15 mouse cellular contexts compared by ENCODE assay signal in the genomic region with DNA sequence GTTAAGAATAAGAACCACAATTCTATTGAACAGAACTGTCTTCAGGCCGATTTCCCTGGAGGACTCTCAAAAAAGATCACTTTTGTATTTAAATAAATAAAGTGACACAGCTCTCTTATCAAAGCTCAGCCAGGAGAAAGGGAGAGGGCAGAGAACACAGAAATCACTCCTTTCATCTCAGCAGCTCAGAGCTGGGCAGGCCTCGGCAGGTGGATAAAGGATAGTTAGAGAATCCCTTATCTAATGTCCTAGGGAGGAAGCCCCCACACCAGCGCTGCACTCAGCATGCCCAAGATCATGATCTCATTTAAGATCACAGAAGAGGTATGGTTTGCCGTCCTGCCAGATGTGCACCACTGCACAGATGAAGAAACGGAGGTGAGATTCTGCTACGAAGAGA.
"Had no signal": no experiment of that assay in that cellular context is flagged by ENCODE, and none has a peak within 500 bp of the region (broad histone marks: within the 10 kb centered on the region; RNA-seq: fewer than 3 reads in every experiment).

No protein-coding gene starts in this region.

- H3K9ac ChIP-seq: limb, embryonic 13.5 days; lung, embryonic 15.5 days; midbrain, embryonic 12.5 days; neural tube, embryonic 12.5 days; stomach, embryonic 15.5 days had no signal

- H3K9me3 ChIP-seq: limb, embryonic 13.5 days; lung, embryonic 15.5 days; midbrain, embryonic 12.5 days; neural tube, embryonic 12.5 days; stomach, embryonic 15.5 days had no signal

- ATAC-seq: hindbrain, postnatal 0 days had no signal

- H3K4me3 ChIP-seq: layer of hippocampus, adult 2 months; limb, embryonic 13.5 days; lung, embryonic 15.5 days; midbrain, embryonic 12.5 days; myocyte; neural tube, embryonic 12.5 days; stomach, embryonic 15.5 days had no signal

- H3K4me2 ChIP-seq: limb, embryonic 13.5 days; lung, embryonic 15.5 days; midbrain, embryonic 12.5 days; neural tube, embryonic 12.5 days; stomach, embryonic 15.5 days had no signal

- H3K36me3 ChIP-seq: limb, embryonic 13.5 days; lung, embryonic 15.5 days; midbrain, embryonic 12.5 days; neural tube, embryonic 12.5 days; stomach, embryonic 15.5 days had no signal

- H3K27me3 ChIP-seq: limb, embryonic 13.5 days; lung, embryonic 15.5 days; midbrain, embryonic 12.5 days; neural tube, embryonic 12.5 days; stomach, embryonic 15.5 days had no signal

- H3K27ac ChIP-seq: hindbrain, postnatal 0 days; kidney, postnatal 0 days; layer of hippocampus, adult 2 months; limb, embryonic 13.5 days; lung, embryonic 15.5 days; midbrain, embryonic 12.5 days; neural tube, embryonic 12.5 days; stomach, embryonic 15.5 days had no signal

- DNase-seq: kidney, adult 11 months; kidney, adult 9 months; kidney, postnatal 36 days; left cerebral cortex, postnatal 4 days; thymus, adult 2 months; thymus, postnatal 25 days had no signal
